Mouse (Mus musculus) limb, embryonic 14.5 days (tissue): Measurements from ENCODE around the gene Fam228b. TPM values are rescaled to one million over a fixed set of nuclear protein-coding genes. Genes with fewer than 3 reads are reported as not detected.
"Not testable (repeated sequence)": the region's sequence is repeated elsewhere in the genome, so short reads cannot be mapped to it uniquely, and the experiment has no call there.

Experiments
- ATAC-seq: fragments of 200-750 bp; cut with Nextera tagmentation; 2 replicates; pipeline ENCODE4 v1.8.0; 2017; ENCODE audit warnings: low read depth, moderate number of reproducible peaks, moderate TSS enrichment; ENCODE audit not compliant: low FRiP score
- DNase-seq: peaks from one replicate; pipeline ENCODE4 v3.0.0-alpha.2; 2015; ENCODE audit warnings: low spot score
- H3K27ac ChIP-seq: fragments of 300-500 bp; sonication (generic); replicated peaks from 2 replicates; pipeline ENCODE4 v1.5.1; 2014; ENCODE audit warnings: low read depth, mild to moderate bottlenecking, low read length, moderate library complexity, mixed read lengths
- H3K27me3 ChIP-seq: fragments of 300-500 bp; sonication (generic); 2 replicates; pipeline ENCODE4 v1.6.1; 2014; ENCODE audit warnings: low read length, mixed read lengths; ENCODE audit not compliant: control insufficient read depth, insufficient read depth
- H3K36me3 ChIP-seq: fragments of 300-500 bp; sonication (generic); 2 replicates; pipeline ENCODE4 v1.6.1; 2014; ENCODE audit warnings: mild to moderate bottlenecking, low read length, moderate library complexity, mixed read lengths; ENCODE audit not compliant: control insufficient read depth, insufficient read depth
- H3K4me1 ChIP-seq: fragments of 300-500 bp; sonication (generic); 2 replicates; pipeline ENCODE4 v1.6.1; 2014; ENCODE audit warnings: antibody characterized with exemption, low read length, mixed read lengths; ENCODE audit not compliant: control insufficient read depth, insufficient read depth
- H3K4me2 ChIP-seq: fragments of 300-500 bp; sonication (generic); replicated peaks from 2 replicates; pipeline ENCODE4 v1.6.1; 2014; ENCODE audit warnings: low read depth, mild to moderate bottlenecking, low read length, moderate library complexity; ENCODE audit not compliant: severe bottlenecking
- H3K4me3 ChIP-seq: fragments of 300-500 bp; sonication (generic); replicated peaks from 2 replicates; pipeline ENCODE4 v1.5.1; 2014; ENCODE audit warnings: low read length
- H3K9ac ChIP-seq: fragments of 300-500 bp; sonication (generic); 2 replicates; pipeline ENCODE4 v1.6.1; 2014; ENCODE audit warnings: mild to moderate bottlenecking, low read depth, low read length, moderate library complexity; ENCODE audit not compliant: severe bottlenecking
- H3K9me3 ChIP-seq: fragments of 300-500 bp; sonication (generic); 2 replicates; pipeline ENCODE4 v1.6.1; 2016; ENCODE audit warnings: low read length; ENCODE audit not compliant: control insufficient read depth
- POLR2A ChIP-seq: fragments of 200-500 bp; IDR thresholded peaks from 2 replicates; pipeline ENCODE4 v1.8.0; 2012; ENCODE audit warnings: inconsistent platforms, mild to moderate bottlenecking, moderate library complexity, borderline replicate concordance; ENCODE audit not compliant: insufficient read depth, insufficient read length; ENCODE audit errors: extremely low read depth
- WGBS: fragments of 180-500 bp; shearing (Covaris S2); extraction: QIAGEN DNeasy Blood & Tissue Kit; methylation state at CpG from one replicate; pipeline ENCODE4 v1.1.7; 2014; 5-methylcytosine and 5-hydroxymethylcytosine counted together
- polyA plus RNA-seq, 2 experiments: library from polyadenylated mRNA; depleted of rRNA in 1 of 2; stranded (reverse) in 1 of 2; unstranded in 1 of 2; fragments of >200 nt; fragmentation: Nextera tagmentation in 1 of 2; extraction: Ambion mirVana in 1 of 2; gene quantifications; 2 replicates each; pipeline versions ENCODE4 v1.2.1 to v1.2.3; 2012 to 2014

Fam228b gene
- polyA plus RNA-seq, 2 experiments: 4.8 to 8.7 TPM

DNA sequence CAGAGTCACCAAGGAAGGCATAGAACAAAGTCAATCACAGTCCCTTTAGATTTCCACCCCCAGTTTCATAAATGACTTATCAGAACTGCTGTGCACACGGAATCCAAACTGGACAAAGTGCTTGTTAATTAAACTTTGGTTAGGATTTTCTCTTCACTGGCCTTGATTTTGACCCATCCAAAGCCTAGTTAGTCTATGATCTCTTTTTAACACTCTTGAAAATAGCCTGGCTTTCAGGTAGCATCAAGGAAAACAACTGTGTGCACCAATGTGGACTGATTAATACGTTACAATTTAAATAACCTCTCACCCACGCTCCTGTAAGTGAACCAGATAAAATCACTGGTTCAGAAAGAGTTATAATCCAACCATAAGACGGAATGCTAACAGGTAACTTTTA lies 42.0 kb upstream of the Fam228b start:
- ATAC-seq (no peak), DNase-seq (no peak)
- Histone ChIP-seq H3K4me3 (no peak overlapping the region), H3K27ac (no peak overlapping the region), H3K9ac (no peak overlapping the region), H3K36me3 (no peaks in the 10 kb centered on the region), H3K27me3 (no peaks in the 10 kb centered on the region), H3K4me2 (no peak overlapping the region), H3K4me1 (no peaks in the 10 kb centered on the region), H3K9me3 (no peaks in the 10 kb centered on the region)
- TF ChIP-seq POLR2A: no peak
- WGBS: 79% methylated on average over 4 of the region's 4 CpGs

DNA sequence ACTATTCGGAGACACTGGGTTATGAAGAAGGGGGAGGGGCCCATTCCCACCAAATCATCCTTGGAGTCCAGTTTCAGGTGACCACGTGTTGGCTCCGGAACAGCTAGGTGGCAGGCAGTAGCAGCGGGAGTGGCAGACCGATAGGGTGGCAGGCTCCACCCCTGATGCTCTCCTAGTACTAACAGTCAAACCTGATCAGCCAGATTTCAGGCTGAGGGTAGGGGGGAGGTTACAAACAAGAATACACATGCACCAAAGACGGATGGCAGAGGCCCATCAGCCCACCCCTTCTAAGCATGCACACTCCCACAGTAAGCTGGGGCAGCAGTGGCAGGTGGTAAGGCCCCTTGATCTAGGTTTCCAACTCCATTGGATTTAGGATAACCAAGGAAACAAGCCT lies 28.4 kb upstream of the Fam228b start:
- not testable (repeated sequence) for H3K9ac ChIP-seq, DNase-seq, H3K27me3 ChIP-seq, H3K4me1 ChIP-seq, H3K9me3 ChIP-seq, H3K36me3 ChIP-seq, ATAC-seq, H3K4me2 ChIP-seq, H3K27ac ChIP-seq, H3K4me3 ChIP-seq
- WGBS: 61% methylated on average over 6 of the region's 6 CpGs

DNA sequence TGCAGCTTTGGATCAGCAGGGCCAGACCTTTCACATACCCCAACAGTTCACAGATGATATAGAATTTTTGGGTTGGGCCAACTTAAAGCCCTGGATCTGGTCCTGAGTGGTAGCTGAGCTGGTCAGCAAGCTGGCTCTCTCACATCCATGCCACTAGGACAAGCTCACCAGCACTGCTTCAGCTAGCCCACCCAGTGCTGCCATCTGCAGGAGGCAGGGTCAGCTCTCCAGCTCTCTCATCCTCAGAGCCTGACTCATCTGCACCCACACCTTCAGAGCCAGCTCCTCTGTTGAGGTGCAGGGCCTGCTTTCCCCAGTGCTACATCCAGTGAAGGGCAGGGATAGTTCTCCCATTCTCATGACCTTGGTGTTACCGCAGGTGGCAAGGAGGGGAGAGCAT lies 24.7 kb upstream of the Fam228b start:
- Histone ChIP-seq H3K4me2 (no peak overlapping the region), H3K27me3 (no peaks in the 10 kb centered on the region), H3K9me3 (no peaks in the 10 kb centered on the region), H3K9ac (no peak overlapping the region), H3K4me1 (no peaks in the 10 kb centered on the region), H3K4me3 (no peak overlapping the region), H3K27ac (no peak overlapping the region), H3K36me3 (no peaks in the 10 kb centered on the region)
- TF ChIP-seq POLR2A: no peak
- ATAC-seq: no peak
- DNase-seq: no peak
- 82% methylated on average over 1 of the region's 1 CpGs for WGBS

DNA sequence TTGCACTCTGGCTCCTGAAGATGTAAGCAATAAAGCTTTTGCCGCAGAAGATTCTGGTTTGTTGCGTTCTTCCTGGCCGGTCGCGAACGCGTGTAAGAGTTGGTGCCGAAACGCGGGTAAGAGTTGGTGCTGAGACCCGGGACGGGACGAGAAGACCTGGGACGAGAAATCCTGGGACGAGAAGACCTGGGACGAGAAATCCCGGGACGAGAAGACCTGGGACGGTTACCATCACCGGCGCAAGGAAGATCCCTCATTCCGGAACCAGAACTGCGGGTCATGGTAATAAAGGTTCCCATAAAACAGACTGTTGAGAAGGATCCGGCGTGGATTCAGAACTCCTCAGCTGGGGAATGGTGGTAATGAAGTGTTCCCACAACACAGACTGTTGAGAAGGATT lies 19.1 kb upstream of the Fam228b start:
- not testable (repeated sequence) for H3K4me1 ChIP-seq, H3K36me3 ChIP-seq, DNase-seq, H3K4me2 ChIP-seq, ATAC-seq, H3K9ac ChIP-seq, H3K27me3 ChIP-seq, H3K4me3 ChIP-seq, H3K27ac ChIP-seq, H3K9me3 ChIP-seq
- 95% methylated on average over 25 of the region's 25 CpGs for WGBS

DNA sequence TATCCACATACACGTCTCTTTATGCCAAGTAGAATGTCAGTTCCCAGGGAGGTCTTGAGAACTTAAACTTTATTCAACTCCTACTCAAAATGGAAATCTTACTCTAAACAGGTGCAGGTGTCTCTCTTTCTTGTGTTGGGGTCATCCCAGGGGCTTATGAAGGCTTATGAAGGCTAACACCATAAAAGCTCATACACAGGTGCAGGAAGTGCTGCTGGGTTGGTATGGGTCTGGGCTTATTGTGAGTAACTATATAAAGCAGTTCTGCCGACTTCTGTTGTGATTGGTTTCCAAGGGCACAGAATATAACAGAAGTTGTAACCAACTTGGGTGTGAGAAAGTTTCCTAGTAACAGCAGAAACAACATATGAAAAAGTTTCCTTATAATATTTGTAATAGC lies 15.4 kb upstream of the Fam228b start:
- Histone ChIP-seq H3K9ac (no peak overlapping the region), H3K27ac (no peak overlapping the region), H3K9me3 (no peaks in the 10 kb centered on the region), H3K36me3 (no peaks in the 10 kb centered on the region), H3K27me3 (no peaks in the 10 kb centered on the region), H3K4me1 (no peaks in the 10 kb centered on the region), H3K4me3 (no peak overlapping the region), H3K4me2 (no peak overlapping the region)
- WGBS: 68% methylated on average over 2 of the region's 2 CpGs
- DNase-seq (no peak), ATAC-seq (peak; percentile 60; the same call in 1 of the 2 replicates)
- no peak for TF ChIP-seq POLR2A

DNA sequence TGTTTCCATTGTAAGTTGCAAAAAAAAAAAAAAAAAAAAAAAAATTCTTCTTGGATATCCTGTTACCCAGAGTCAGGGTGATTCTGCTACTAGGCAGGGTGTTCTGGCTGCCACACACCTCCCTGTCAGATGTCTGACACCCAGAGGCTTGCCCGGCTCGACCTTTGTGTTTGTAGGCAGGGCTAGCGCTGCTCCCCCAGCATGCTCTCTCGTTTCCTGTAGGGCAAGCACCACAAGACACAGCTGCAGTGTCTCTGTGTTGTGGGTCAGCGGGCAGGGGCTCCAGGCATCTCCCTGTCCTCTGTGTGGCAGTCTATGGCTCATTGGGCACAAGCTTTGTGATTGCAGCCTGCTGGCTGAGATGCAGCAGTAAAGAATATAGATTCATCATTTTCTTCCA lies 14.5 kb upstream of the Fam228b start:
- WGBS: 50% methylated on average over 5 of the region's 5 CpGs
- no peaks in the 10 kb centered on the region for H3K36me3 ChIP-seq
- H3K9ac ChIP-seq: no peak overlapping the region
- H3K4me1 ChIP-seq: no peaks in the 10 kb centered on the region
- no peak for TF ChIP-seq POLR2A
- H3K4me2 ChIP-seq: no peak overlapping the region
- no peak for DNase-seq
- H3K27ac ChIP-seq: no peak overlapping the region
- H3K4me3 ChIP-seq: no peak overlapping the region
- no peaks in the 10 kb centered on the region for H3K9me3 ChIP-seq
- no peaks in the 10 kb centered on the region for H3K27me3 ChIP-seq
- ATAC-seq: no peak

DNA sequence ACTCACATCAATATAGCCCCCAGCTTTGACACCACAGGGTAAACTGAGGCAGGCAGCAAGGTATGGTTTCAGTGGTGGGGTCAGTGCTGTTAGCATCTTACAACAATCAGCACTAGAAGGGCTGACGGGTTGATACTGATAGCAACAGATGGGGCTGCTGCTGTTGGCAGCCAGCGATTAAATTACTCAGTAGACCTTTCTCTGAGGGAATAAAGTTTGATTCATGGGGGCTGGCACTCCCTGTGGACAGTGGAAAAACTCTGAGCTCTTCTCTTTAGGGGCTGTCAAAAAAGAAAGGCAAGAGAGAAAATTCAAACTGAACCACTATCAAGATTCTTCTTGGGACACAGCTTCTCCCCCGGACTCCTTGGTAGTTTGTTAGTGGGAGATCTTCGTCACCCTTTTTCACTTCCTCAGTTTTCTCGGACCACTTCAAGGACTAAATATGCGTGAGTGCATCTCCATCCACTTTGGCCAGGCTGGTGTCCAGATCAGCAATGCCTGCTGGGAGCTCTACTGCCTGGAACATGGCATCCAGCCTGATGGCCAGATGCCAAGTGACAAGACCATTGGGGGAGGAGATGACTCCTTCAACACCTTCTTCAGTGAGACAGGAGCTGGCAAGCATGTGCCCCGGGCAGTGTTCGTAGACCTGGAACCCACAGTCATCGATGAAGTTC lies 12.8 kb upstream of the Fam228b start:
- DNase-seq, H3K4me2 ChIP-seq, H3K36me3 ChIP-seq, H3K4me1 ChIP-seq, ATAC-seq, H3K9ac ChIP-seq, H3K4me3 ChIP-seq, H3K27me3 ChIP-seq, H3K9me3 ChIP-seq, H3K27ac ChIP-seq: not testable (repeated sequence)
- WGBS: 91% methylated on average over 7 of the region's 9 CpGs
